Mouse (Mus musculus): ENCODE measurements at regions not wholly inside any gene's neighbourhood (a gene's known extent, or its start where the extent isn't known, plus 50 kb on each side); places are given as distances from the start of the nearest gene placed in this dataset.

DNA sequence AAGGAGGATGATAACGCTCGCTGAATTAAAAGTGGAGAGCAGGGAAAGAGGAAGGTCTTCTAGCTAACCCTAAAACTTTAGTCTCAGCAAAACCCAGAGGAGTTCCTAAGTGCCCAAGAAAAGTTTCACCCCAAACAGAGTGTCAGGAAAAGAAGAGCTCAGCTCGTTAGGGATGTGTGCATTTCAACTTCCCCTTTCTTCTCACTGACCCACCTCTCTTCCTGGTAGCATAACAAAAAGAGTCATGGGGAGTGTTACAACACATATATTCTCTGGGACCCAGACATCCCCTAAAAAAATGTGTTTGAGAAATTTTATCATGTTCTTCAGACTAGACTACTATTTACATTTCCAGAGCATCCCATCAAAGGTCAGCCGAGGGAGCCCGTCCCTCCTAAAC lies 432.6 kb downstream of the Mctp2 start:
- no peaks in the 10 kb centered on the region for H3K4me1 ChIP-seq
- no peaks in the 10 kb centered on the region for H3K36me3 ChIP-seq (replicated peaks)
- H3K4me3 ChIP-seq = no peak overlapping the region
- no peak for DNase-seq (ENCODE audit: low spot score)
- no peaks in the 10 kb centered on the region for H3K9me3 ChIP-seq
- H3K27ac ChIP-seq (replicated peaks) = no peak overlapping the region
- H3K27me3 ChIP-seq (replicated peaks; ENCODE audit: low read depth, poor library complexity, severe bottlenecking) = no peaks in the 10 kb centered on the region
- 84% methylated on average over 5 of the region's 5 CpGs for WGBS

DNA sequence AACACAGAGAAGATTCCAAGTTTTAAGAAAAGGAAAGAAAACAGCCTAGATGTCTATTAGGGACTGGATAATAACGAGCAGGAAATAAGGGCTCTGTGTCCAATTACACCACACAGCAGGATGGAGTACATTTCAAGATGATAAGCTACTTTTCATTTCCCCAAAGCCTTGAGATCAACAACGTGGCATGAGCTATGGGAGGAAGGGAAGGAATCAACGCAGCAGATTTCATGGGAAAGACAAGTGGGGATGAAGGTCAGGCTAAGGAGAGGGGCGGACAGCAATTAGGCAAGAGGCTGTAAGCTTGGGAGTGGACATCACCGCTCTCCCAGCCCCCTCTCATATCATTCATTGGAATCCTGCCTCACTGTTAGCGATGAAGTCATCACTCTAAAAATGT lies 433.5 kb downstream of the Mctp2 start:
- H3K9me3 ChIP-seq = no peaks in the 10 kb centered on the region
- DNase-seq (ENCODE audit: low spot score) = no peak
- H3K27ac ChIP-seq (replicated peaks) = no peak overlapping the region
- no peak overlapping the region for H3K4me3 ChIP-seq
- H3K27me3 ChIP-seq (replicated peaks; ENCODE audit: low read depth, poor library complexity, severe bottlenecking) = peaks cover 7% of the 10 kb centered on the region
- 68% methylated on average over 6 of the region's 6 CpGs for WGBS
- H3K36me3 ChIP-seq (replicated peaks) = no peaks in the 10 kb centered on the region
- no peaks in the 10 kb centered on the region for H3K4me1 ChIP-seq

DNA sequence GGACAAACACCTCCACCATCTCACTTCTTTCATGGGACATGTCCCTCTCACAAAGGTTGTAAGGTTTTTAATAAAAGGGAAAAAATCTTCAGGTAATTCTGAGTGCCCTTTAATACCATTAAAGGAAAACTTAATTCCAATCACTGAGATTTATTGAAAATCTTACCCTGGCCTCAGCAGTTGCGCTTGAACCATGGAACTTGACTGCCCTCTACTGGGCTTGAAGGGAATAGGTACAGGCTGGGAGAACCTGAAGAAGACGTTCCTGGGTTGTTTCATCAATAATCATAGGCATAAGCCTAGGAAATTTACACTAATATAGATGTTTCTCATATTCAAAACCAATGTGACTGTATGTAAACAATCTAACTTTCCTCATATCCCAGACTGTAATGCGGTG lies 439.3 kb downstream of the Mctp2 start:
- H3K36me3 ChIP-seq (replicated peaks) = no peaks in the 10 kb centered on the region
- H3K27me3 ChIP-seq (replicated peaks; ENCODE audit: low read depth, poor library complexity, severe bottlenecking) = peaks cover 12% of the 10 kb centered on the region
- no peak overlapping the region for H3K4me3 ChIP-seq
- no peaks in the 10 kb centered on the region for H3K9me3 ChIP-seq
- no peak overlapping the region for H3K27ac ChIP-seq (replicated peaks)
- 16% methylated on average over 3 of the region's 3 CpGs for WGBS
- H3K4me1 ChIP-seq = peaks cover 20% of the 10 kb centered on the region
- peak; percentile 60 for DNase-seq (ENCODE audit: low spot score)

DNA sequence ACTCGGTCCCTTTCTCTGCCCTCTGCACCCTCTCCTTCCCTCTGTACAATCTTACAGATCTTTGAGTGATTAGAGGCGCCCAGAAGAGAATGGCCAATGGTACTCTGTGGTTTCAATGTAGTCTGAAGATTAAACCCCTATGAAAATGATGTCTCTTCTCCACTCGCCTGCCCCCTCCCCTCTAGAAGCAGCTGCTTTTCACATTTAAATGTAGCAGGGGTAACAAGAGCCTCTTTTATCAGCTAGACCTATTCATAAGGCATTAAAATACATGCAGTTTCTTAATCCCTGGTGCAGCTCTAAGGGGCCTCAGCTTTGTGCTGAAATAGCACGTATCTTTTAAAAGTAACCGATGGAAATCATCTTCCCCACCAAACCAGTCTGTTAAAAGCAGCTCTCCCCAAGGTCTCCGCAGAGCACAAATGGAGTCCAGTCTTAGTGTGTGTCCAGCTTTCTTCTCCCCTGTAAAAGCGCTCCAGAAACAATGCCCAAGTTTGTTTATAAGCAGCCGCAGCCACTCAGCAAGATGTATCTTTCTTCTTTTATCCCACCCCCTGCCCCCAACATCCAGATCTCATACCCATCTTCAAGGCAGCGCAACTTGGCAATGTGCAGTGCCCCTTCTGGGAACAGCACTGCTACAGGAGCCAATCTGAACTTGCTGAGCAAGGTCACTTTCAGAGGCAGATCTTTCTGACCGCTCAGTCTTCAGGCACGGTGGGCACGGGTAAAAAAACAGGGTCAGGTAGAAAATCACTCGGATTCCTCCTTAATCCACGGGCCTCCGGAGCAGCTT lies 440.8 kb downstream of the Mctp2 start:
- 29% methylated on average over 15 of the region's 15 CpGs for WGBS
- no peak for DNase-seq (ENCODE audit: low spot score)
- no peaks in the 10 kb centered on the region for H3K36me3 ChIP-seq (replicated peaks)
- no peaks in the 10 kb centered on the region for H3K9me3 ChIP-seq
- H3K4me1 ChIP-seq = peaks cover 25% of the 10 kb centered on the region
- peak overlapping the region; percentile 30; the same call in 1 of the 2 replicates for H3K27ac ChIP-seq (replicated peaks)
- peaks cover 12% of the 10 kb centered on the region for H3K27me3 ChIP-seq (replicated peaks; ENCODE audit: low read depth, poor library complexity, severe bottlenecking)
- H3K4me3 ChIP-seq = no peak overlapping the region

DNA sequence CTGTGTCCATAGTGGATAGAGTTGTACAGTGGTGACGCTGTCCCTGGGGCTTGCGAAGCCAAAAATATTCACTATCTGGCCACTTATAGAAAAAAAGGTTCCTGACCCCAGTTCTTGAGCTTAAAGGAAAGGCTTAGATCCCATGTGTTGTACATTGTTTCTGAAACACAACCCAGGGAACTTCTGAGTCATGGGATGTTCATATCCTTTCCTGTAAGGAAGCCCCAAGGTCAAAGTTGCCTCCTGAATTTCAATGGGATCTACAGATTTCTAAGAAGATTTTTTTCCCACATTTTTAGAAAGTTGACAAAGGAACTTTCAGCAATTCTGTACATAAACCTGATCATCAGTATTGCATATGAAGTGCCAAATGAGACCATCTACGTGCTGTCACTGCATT lies 453.5 kb downstream of the Mctp2 start:
- no peaks in the 10 kb centered on the region for H3K36me3 ChIP-seq (replicated peaks)
- no peak overlapping the region for H3K4me3 ChIP-seq
- 91% methylated on average over 3 of the region's 3 CpGs for WGBS
- H3K4me1 ChIP-seq = 0 out of 2 replicates have a peak, but pooled peaks cover 3% of the 10 kb centered on the region
- H3K9me3 ChIP-seq = no peaks in the 10 kb centered on the region
- no peak for DNase-seq (ENCODE audit: low spot score)
- no peak overlapping the region for H3K27ac ChIP-seq (replicated peaks)
- no peaks in the 10 kb centered on the region for H3K27me3 ChIP-seq (replicated peaks; ENCODE audit: low read depth, poor library complexity, severe bottlenecking)

DNA sequence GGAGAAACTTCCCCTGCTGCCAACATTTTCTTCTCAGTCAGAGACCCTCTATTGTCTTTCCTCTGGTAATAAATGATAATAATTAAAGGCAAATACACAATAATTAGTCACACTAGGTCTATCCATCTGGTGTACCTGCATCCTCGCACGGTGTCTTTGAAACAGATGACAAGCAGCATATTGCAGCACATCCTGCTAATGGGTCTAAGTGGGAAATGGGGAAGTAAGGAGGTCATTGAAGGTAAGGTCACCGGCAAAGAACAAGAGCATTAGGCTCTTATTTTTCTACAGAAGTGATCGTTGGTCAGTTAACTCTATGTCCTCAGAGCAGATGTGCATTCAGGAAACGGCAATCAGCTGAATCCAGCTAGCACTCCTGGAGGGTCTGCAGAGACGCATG lies 457.2 kb downstream of the Mctp2 start:
- no peaks in the 10 kb centered on the region for H3K9me3 ChIP-seq
- H3K27ac ChIP-seq (replicated peaks) = no peak overlapping the region
- no peak for DNase-seq (ENCODE audit: low spot score)
- WGBS = 84% methylated on average over 6 of the region's 6 CpGs
- H3K36me3 ChIP-seq (replicated peaks) = no peaks in the 10 kb centered on the region
- 0 out of 2 replicates have a peak, but pooled peaks cover 3% of the 10 kb centered on the region for H3K4me1 ChIP-seq
- H3K27me3 ChIP-seq (replicated peaks; ENCODE audit: low read depth, poor library complexity, severe bottlenecking) = no peaks in the 10 kb centered on the region
- no peak overlapping the region for H3K4me3 ChIP-seq

DNA sequence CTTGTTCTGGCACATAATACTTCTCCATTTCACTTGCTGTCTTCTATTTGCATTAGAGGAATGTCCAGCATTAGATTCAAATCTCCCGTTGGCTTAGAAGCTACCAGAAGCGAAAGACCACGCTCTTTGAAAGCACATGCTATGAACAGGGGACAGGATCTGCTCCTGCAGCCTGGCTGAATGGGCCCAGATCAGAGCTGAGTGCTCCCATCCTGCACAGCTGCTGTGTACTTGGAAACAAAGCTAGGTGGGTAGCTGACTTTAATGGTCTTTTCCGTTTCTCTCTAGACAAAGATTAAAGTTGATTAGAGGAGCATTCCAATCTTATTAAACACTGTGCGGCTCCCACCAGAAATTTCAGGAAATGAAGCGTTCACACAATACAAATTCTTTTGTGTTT lies 468.6 kb downstream of the Mctp2 start:
- Histone ChIP-seq H3K4me3 (no peak overlapping the region), H3K27ac (replicated peaks) (no peak overlapping the region), H3K9me3 (no peaks in the 10 kb centered on the region), H3K4me1 (0 out of 2 replicates have a peak, but pooled peaks cover 6% of the 10 kb centered on the region), H3K36me3 (replicated peaks) (no peaks in the 10 kb centered on the region), H3K27me3 (replicated peaks; ENCODE audit: low read depth, poor library complexity, severe bottlenecking) (no peaks in the 10 kb centered on the region)
- no peak for DNase-seq (ENCODE audit: low spot score)
- 76% methylated on average over 6 of the region's 6 CpGs for WGBS

DNA sequence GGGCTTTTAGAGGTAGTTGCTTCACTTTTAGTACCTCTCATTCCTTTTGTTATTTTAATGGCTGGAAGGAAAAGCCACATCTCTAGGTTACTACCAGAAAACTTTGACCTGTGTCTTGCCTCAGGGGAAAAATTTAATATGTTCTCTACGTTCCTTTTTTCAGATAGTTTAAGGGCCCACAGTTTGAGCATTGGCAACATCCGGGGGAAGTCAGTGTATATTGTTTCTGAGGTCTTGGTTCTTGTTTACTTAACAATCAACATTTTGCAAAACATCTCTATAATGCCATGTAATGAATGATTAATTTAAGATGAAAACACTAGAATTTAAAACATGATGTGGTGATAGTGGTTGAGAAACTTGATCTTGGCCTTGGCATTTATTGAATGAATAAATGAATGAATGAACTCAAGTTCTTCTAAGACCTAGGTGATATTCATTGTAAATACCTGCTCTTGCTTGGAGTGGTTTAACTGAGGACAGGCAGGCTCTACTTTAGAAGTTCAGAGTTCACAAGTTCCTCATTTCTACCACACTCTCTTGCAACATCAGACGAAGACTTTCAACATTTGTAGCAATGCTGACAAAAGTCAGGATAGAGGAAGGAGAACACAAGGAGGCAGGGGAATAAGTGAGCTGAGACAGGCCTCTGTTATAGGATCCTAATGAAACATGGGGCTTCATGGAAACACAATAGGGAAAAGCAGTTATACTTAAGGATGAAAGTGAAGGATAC lies 474.4 kb downstream of the Mctp2 start:
- no peak for DNase-seq (ENCODE audit: low spot score)
- H3K4me3 ChIP-seq = no peak overlapping the region
- H3K4me1 ChIP-seq = no peaks in the 10 kb centered on the region
- no peaks in the 10 kb centered on the region for H3K36me3 ChIP-seq (replicated peaks)
- no peaks in the 10 kb centered on the region for H3K9me3 ChIP-seq
- no peaks in the 10 kb centered on the region for H3K27me3 ChIP-seq (replicated peaks; ENCODE audit: low read depth, poor library complexity, severe bottlenecking)
- WGBS = 83% methylated on average over 3 of the region's 3 CpGs
- H3K27ac ChIP-seq (replicated peaks) = no peak overlapping the region

DNA sequence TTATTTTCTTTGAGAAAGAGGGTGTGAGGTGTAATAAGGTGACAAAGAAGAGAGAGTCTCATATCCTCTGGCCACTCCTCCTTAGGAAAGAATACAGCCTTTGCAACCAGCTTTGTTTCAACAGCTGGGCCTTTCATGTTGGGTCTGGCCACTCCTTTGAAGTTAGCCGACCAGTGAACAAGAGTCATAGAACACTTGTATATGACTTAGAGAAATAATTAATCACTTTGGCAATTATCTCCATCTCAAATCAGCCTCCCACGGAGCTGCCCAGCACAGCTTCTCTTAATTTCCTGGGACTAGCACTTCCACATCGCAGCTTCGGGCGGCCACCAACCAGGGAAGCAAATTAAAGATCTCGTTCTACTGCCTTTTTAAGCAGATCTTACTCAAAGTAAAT lies 476.8 kb downstream of the Mctp2 start:
- Histone ChIP-seq H3K27me3 (replicated peaks; ENCODE audit: low read depth, poor library complexity, severe bottlenecking) (no peaks in the 10 kb centered on the region), H3K4me1 (no peaks in the 10 kb centered on the region), H3K4me3 (no peak overlapping the region), H3K27ac (replicated peaks) (no peak overlapping the region), H3K9me3 (no peaks in the 10 kb centered on the region), H3K36me3 (replicated peaks) (no peaks in the 10 kb centered on the region)
- WGBS = 73% methylated on average over 6 of the region's 6 CpGs
- DNase-seq (ENCODE audit: low spot score) = no peak

DNA sequence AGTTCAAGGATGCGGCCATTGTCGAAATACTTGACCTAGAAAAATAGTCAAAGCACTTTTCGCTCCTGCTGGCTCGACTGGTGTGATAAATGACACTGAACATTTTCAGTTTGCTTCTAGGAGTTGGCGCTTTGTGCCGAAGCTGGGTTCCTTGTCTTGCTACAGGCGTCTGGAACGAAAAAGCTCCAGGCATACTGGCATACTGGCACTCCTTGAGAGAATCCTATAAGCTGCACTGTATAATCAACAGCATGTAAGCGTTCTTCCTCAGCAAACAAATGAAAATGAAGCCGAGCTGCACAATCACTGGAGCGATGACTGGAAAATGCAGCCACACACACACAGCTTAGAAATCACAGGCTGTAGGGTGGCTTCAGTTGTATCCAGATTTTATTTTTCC lies 464.9 kb upstream of the Gm10295 start:
- H3K9me3 ChIP-seq = no peaks in the 10 kb centered on the region
- no peaks in the 10 kb centered on the region for H3K4me1 ChIP-seq
- no peak for DNase-seq (ENCODE audit: low spot score)
- 90% methylated on average over 11 of the region's 11 CpGs for WGBS
- H3K27me3 ChIP-seq (replicated peaks; ENCODE audit: low read depth, poor library complexity, severe bottlenecking) = no peaks in the 10 kb centered on the region
- H3K27ac ChIP-seq (replicated peaks) = no peak overlapping the region
- no peaks in the 10 kb centered on the region for H3K36me3 ChIP-seq (replicated peaks)
- no peak overlapping the region for H3K4me3 ChIP-seq

DNA sequence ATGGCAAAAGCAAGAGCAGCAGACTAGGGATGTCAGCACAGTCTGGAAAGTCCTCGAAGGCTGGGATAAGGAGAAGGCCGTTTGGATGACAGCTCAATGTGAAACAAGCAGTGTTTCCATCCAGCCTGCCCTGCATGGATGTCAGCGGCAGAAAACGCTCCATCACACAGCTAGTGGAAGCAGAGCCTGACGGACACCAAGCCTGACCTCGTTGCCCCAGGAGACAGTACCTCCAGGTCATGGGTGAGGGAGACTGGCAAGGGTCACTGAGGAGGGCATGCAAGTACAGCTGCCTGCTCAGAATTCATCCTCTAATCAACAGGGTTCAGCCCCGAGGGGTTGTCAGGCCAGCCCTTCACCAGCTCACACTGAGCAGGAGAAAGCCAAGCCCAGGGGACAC lies 442.9 kb upstream of the Gm10295 start:
- no peaks in the 10 kb centered on the region for H3K27me3 ChIP-seq (replicated peaks; ENCODE audit: low read depth, poor library complexity, severe bottlenecking)
- WGBS = 14% methylated on average over 7 of the region's 7 CpGs
- no peak overlapping the region for H3K27ac ChIP-seq (replicated peaks)
- peaks cover 12% of the 10 kb centered on the region for H3K4me1 ChIP-seq
- no peaks in the 10 kb centered on the region for H3K36me3 ChIP-seq (replicated peaks)
- no peaks in the 10 kb centered on the region for H3K9me3 ChIP-seq
- H3K4me3 ChIP-seq = no peak overlapping the region
- peak; percentile 59 for DNase-seq (ENCODE audit: low spot score)

DNA sequence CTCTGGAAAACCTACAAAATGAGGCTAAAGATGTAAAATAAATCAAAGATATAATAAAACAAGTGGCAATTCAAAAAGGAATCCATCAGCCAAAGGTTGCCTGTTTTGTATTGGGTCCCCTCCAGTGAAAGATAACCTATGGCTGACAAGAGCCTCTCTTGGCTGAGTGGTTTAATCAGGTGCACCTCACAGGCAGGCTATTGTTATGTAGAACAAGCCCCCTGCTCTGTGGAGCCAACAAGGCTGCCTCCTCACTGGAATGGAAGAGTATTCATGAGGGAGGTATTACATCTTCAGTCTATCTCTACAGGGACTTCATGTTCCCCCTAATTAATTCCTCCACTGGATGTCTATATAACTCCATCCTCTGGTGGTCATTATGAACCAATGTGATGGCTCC lies 437.1 kb upstream of the Gm10295 start:
- H3K4me3 ChIP-seq = no peak overlapping the region
- no peaks in the 10 kb centered on the region for H3K4me1 ChIP-seq
- no peaks in the 10 kb centered on the region for H3K27me3 ChIP-seq (replicated peaks; ENCODE audit: low read depth, poor library complexity, severe bottlenecking)
- DNase-seq (ENCODE audit: low spot score) = no peak
- H3K27ac ChIP-seq (replicated peaks) = no peak overlapping the region
- H3K36me3 ChIP-seq (replicated peaks) = no peaks in the 10 kb centered on the region
- no peaks in the 10 kb centered on the region for H3K9me3 ChIP-seq

DNA sequence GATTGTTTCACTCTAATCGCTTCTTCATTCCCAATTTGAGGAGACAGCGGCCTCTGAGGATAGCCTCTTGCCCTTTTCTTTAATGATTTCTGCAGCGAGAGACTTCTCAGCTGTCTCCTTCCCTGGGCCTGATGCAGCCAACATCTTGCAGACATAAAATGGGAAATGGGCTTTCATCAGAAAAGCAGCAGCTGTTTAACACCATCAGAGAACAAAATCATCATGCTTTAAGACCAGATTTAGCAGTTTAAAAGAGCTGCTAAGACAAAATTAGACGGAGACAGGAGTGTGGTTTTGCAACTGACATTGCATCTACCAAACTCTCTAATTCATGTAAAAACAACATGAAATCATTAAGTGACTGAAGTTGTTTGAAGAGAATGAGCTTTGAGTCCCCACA lies 431.2 kb upstream of the Gm10295 start:
- 86% methylated on average over 4 of the region's 4 CpGs for WGBS
- no peaks in the 10 kb centered on the region for H3K9me3 ChIP-seq
- H3K4me3 ChIP-seq = no peak overlapping the region
- H3K27me3 ChIP-seq (replicated peaks; ENCODE audit: low read depth, poor library complexity, severe bottlenecking) = no peaks in the 10 kb centered on the region
- no peak overlapping the region for H3K27ac ChIP-seq (replicated peaks)
- no peaks in the 10 kb centered on the region for H3K4me1 ChIP-seq
- H3K36me3 ChIP-seq (replicated peaks) = no peaks in the 10 kb centered on the region
- DNase-seq (ENCODE audit: low spot score) = no peak

Measured in embryonic facial prominence, embryonic 10.5 days (tissue).